Mouse (Mus musculus): ENCODE measurements at regions not wholly inside any gene's neighbourhood (a gene's known extent, or its start where the extent isn't known, plus 50 kb on each side); places are given as distances from the start of the nearest gene placed in this dataset.
A peak's percentile ranks its signal among the peaks of the same experiment; 100 is the strongest.

DNA sequence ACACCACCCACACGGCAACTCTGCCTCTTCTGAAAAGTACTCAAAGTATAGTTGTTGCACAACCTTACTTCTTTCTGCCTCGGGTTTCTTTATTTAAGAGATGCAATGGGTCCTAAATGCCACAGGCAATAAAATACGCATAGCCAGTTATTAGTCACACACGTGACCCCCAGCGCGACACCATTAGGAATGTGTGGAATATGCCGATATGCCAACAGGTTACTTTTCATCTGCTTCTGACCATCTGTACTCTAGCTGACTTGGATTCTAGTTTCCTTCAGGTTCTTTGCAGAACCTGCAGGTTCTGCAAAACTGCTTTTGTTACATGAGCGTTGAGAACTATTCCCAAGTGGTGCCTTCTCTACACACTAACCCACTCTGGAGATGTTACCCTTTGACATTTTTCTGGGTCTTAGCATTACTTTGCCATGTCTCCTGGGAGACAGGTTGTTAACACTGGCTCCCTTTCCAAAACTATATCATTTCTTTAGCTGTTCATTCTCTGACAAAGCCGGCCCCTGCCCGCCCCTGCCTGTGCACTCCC lies 515.6 kb downstream of the Gja1 start:
- DNase-seq (ENCODE audit: low spot score): no peak

DNA sequence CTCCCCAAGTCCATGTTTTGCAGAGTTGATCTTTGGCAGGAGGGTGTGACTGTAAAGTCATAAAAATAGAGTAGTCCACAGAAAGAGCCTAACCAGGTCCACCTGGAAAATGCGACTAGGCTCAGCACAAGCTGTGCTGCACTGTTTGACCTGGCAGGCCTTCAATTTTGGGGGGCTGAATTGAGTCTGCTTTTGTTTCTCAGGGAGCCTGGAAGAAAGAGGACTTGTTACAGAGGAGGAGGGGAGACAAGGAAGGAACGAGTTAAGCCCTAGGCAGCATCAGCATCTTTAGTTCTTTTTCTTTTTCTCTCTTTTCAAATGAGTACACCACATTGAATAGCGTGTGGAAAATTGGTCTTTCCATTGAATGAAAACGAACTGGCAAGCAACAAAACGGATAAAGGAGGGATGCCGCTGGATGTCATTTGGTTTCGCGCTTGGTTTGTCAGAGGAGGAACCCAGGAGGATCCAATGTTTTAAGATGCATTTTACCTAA lies 516.1 kb downstream of the Gja1 start:
- no peak for DNase-seq (ENCODE audit: low spot score)

DNA sequence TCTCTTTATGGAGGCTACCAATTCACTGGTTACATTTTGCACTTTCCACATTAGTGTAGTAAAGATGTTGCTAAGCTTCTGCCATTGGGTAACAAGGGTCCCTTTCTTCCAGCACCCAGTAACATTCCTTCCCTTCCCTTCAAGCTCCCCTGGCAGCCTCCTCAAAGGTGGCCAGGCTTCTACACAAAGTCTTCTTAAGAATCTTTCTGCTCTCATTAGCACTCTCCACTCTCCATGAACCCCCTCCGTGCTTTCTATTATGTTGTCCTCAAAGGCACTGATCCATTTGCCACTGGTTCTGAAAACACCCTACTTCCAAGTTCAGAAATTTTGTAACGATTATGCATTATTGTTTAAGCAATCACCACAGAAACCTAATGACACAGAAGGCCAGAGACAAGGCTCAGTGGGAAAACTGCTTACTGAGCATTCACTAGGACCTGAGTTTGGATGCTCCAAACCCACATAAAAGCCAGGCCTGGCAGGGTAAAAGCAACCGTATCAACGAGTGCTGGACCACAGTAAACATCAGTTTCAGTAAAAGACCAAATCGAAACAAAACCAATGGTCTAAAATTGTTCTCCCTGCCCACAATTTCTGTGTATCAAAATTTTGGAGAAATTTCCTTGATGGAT lies 522.6 kb downstream of the Gja1 start:
- no peak for DNase-seq (ENCODE audit: low spot score)

DNA sequence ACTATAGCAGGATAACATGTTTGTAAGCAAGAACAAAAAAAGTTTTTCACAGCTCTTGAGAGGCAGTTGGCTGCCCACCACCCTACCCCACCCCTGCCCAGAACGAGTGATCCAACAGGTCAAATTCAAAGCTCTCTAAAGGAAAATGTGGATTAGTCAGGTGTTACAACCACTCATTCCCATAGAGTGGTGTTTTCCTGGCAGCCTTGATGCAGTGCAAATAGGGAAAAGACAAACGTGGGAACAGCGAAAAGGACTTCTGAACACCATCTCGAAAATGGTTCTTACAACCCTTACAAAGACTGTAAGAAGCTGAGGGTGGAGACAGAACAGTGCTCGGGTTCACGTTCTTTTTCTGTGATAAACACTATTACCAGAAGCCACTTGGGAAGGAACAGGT lies 523.8 kb downstream of the Gja1 start:
- no peak for DNase-seq (ENCODE audit: low spot score)

DNA sequence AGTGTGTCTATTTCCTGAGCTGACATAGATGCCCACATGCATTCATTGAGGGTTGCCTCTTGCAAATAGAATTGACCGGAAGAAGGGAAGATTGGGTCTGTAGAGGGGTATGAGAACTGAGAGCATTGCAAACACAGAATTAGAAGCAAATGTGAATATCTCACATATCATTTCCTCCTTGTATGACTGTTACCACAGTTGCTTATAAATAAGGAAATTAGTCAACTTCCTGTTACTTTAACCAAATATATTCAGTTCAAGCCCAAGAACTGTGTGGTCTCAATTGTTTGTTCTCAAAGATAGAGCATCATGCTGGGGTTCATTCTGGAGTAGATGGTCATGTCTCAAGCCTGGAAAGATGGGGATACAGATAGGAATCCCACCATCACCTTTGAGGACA lies 535.6 kb downstream of the Gja1 start:
- DNase-seq (ENCODE audit: low spot score): no peak

DNA sequence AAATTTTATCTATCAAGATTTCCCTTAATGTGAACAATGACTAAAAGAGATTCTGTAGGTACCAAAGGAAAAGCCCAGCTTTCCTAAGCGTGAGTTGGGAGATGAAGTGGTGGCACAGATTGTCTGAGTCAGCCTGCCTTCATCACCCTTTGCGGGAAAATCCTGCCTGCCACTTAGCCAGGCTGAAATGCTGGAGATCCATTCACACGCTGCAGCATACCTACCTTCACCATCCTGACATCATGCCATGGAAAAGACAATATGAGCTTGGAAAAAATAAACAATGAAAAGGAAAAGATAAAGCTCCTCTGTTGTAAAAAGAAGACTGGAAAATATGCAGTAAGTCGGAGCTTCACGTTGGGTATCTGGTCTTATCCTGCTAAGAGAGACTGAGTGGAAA lies 537.0 kb downstream of the Gja1 start:
- DNase-seq (ENCODE audit: low spot score): no peak

DNA sequence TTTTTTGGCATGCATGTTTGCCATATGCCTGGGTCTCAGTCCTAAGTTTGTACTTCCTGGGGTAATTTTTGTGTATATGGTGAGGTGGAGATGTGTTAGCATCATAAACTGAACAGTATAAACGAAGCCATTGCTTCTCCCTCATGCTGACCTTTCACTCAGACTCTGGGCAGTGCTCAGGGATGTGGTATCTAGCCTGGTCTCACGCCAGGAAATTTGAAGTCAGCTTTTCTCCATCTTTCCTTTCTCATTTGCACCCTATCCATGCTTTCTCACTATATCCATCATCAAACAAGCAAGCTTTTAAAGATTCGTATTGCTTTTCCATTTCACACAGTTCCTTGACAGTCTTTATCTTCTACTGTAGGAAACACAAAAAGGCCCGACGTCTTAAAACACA lies 541.3 kb downstream of the Gja1 start:
- DNase-seq (ENCODE audit: low spot score): no peak

DNA sequence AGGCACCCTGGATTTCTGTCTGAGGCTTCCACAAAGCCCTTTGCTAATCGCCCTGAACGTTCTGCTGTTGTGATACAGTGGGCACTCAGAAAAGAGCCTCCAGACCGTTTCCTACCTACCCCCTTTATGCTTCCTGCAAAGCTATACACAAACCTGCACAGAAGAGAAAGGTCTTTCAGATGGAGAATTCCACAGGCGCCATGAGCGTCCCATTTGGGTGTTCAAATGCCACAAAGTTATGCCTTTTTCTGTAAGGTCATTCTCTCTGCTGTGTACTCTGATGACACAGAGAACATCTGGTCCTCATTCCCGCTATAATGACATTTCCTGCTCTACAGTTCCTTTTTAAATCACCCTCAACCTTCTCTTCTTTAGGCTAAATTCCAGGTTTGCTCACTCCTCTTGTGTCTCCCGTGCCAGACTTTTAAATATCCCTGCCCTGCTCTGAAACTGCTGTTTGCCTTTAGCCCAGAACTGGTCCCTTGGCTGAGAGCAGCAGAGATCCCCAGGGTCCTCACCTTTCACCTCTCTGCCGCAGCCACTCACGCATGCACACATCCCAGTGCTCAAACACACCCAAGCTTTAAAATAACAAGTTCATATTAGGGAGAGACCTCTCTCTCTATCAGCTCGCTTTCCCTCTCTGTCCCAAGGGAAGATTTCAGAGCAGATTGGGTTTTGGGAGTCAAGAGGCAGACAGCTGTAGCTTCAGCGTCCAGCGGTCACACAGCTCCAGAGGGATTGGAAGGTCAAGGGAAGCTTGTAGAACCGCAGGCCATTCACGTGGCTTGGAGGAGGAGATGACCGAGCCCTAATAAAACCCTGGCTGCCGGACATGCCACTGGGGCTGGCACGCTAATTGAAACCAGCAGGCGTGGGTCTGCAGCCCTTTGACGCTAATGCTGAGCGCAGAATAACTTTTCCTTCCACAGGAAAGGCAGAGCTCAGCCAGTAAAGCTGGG lies 543.9 kb downstream of the Gja1 start:
- DNase-seq (ENCODE audit: low spot score): peak; percentile 39

DNA sequence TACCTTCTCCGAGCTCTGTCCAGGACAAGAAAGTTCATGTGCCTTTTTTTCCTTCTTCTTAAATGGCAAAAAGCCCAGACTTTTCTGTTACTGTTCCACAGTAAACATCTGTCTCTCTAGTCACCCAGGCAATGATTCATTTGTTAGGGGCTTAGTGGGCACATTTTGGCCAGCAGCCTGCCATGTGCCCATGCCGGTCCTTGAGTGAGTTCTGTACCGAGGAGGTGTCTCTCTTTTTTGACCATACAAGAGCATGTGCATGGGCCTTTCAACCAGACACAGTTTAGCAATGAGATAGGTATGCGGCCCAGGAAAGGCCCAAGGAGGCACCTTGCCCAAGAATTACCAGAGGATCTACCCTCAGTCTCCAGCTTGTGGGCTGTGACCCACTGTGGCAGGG lies 551.0 kb upstream of the Hsf2 start:
- no peak for DNase-seq (ENCODE audit: low spot score)

DNA sequence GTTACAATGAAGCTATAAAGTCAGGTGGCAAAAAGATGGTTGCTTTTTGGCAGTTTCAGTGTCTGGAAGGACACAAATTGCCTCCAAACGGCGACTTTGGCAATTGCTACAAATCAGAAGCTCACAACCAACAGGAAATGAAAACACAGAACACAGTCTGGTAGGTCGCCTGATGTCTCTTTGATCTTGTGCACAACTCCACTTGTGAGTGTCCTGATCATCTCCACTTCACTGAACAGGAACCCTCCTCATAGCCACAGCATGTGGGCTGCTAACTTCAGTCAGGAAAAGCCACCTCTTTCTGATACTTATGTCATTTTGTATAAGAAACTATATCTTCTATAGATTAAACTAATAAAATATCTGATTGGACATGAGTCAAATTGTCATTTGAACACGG lies 544.2 kb upstream of the Hsf2 start:
- DNase-seq (ENCODE audit: low spot score): no peak

DNA sequence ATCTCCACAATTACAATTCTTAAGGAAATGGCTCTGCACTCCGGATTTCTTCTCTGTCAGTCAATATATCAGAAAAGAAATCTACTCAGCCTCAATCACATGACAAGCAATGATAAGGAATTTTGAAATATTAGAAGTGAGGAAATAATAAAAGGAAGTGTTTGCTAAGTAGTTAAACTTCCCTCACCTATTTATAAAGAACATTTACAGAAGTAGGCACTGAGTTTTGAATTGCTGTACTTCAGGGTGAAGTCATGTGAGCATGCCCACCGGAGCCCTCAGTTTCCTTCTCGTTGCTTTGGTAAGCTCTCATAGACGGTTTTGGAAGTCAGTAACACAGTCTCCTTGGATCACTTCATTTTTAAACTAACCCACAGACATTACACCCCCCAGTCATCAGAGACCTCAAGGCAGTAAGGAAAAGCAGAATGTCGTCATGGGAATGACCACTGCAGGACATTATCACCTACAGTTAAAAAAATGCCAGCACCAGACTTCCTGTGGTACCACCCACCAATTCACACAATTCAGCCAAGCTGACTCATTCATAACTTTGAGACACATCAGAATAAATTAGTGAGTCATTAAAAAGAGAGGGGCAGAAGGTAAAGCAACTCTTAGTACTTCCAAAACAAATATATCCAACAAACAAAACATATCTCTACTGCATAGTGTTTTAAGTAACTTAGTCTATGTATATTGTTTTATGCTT lies 541.6 kb upstream of the Hsf2 start:
- DNase-seq (ENCODE audit: low spot score): no peak

DNA sequence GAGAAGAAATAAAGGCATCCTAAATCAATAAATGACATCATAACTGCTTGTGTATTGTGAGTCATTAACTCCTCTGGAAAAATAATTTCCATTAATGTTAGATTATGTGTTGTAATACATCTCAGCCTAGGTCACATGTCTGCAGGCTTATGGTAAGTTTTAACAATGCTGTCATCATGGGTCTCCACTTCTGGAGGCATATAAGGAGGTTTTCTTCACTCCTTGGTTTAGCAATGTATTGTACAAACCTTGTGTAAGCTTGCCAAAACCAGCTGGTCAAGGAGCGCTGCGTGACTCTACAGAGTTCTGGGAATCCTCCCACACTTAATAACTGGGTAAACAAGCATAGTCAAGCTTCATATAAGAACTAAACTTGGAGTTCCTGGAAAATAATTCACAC lies 529.5 kb upstream of the Hsf2 start:
- no peak for DNase-seq (ENCODE audit: low spot score)

DNA sequence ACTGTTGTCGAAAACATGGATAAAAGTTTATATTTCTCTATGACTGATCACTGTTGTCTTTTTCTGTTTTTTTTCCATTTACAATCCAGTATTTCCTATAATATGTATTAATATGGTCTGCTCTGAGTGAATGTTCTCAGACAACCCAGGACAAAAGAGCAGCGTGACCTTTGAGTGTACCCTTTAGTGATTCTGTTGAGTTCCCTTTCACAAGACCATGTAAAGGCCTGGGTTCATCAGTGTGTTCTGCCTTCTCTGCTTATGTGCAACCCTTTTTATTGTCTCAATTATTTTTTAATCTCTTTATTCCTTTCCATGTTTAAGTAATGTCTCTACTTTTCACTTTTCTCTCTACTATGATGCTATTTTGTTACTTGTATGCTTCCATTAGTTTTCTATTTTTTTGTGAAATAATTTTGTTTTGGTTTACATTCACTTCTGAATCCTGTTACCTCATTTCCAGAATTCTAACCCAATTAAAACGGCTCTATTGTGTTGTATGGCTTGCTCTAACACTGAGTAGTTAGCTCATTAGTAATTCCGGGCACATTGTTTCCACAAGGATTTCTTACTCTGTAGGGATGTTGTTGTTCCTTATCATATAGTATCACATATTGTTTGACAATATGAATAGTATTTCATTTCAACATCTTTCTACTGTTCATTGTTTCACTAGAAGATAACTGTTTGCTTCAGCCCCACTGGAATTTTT lies 523.9 kb upstream of the Hsf2 start:
- DNase-seq (ENCODE audit: low spot score): no peak

DNA sequence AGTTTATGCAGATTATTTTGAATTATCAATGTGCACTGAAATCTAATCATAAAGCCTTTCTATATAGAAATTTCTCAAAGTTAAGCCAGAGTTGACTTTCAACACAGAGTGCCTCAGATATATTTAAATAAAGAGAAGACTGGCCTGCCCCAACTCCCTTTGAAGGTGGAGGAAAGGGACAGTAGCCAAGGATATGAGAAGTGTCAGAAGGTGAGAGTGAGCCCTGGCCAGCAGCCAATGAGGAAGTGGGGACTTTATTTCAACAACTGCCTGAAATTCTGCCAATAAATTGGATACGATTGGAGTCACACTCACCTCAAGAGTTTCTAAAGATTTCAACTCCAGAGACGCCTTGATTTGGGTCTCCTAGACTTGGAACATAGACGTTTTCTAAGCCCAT lies 523.0 kb upstream of the Hsf2 start:
- peak; percentile 37 for DNase-seq (ENCODE audit: low spot score)

DNA sequence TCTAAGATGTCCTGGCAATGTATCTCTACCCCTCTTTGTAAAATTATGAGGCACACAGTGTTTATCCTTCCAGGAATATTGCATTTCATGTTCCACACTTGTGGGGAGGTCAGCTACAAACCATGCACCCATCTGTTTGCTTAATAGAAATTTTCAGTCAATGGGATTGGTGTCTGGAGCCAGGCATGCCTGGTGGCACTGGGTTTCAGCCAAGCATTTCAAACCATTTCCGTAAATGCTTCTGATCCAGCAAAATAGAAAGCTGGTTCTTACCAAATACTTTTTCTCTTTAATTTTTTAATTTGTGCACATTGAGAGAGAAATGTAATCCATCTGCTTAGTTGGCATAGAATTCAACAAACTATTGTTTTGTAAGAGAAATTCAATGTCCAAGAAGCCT lies 517.3 kb upstream of the Hsf2 start:
- DNase-seq (ENCODE audit: low spot score): no peak

DNA sequence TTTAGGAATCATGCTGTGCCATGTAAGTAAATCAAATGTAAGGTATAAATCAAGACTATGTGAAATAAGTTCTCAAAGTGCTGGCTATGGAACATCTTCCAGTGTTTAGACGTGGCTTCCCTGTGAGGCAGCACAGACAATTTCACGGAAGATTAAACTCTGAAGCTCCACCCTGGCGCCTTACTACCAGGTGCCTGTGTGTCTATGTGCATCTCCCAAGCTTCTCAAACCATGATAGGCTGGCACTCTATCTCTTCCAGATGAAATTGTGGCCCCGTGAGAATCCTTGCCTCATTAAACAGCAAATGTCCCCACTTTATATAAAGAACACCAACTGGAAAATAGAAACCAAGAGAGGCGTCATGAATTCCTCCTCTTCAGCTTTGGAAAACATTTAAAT lies 511.4 kb upstream of the Hsf2 start:
- no peak for DNase-seq (ENCODE audit: low spot score)

DNA sequence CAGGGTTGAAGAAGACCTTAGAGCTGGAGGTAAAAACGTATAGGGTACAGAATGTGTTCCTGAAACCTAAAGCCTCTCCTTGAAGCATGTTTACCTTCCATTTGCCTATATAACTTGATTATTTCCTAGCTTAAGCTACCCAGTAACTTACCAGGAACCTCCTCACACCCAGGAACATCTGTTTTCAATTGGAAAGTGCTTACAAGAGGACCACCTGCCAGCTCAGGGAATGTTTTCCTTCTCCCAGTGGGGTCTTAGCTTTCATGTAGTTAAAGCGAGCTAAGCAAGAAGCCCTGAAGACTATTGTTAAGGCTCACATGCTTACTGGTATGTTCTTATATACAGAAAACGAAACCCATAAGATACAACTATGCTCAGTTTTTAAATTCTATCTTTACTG lies 506.6 kb upstream of the Hsf2 start:
- no peak for DNase-seq (ENCODE audit: low spot score)

DNA sequence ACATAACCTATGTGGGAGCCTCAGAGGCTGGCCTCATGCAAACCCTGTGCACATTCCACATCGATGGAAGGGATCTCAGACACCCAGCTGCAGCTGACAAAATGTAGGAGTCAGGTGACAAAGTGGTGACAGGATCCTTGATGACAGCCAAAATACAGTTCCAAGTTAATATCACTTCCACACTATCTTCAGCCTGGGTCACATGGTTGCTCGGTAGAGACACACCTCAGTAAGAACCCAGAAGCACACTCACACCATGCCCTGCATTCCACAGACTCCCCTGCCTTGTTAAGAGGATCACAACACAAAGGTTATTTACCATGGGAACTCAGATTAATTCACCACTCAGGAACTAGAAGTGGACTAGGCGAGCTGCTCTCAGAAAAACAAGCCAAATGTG lies 505.4 kb upstream of the Hsf2 start:
- DNase-seq (ENCODE audit: low spot score): no peak

DNA sequence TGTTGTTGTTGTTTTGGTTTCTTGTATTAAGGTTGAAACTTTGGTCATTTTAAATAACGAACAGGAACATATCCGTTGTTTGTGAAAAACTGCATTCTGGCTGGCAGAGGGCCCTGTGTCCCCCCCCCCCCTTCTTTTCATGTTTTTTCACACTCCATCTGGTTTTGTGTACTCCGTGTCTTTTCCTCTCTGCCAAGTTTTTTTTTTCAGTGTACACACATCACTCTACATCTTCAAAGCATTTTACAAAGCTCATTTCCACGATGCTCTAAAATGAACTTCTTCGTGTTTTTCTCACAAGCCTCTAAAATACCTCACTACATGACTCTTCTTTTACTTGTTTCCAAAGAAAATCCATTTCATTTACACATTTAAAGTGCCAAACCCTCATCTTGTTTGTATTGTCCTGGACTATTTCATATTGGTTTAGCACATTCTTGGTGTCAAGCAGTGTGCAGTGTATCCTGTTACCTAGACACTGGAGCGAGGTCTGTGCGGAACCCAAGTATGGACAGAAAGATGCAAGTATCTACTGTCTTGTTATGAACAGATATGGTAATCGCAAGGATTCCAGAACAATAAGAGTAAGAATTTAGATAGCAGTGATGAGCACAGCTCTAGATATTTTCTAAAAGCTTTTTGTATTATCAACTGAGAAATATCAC lies 503.5 kb upstream of the Hsf2 start:
- DNase-seq (ENCODE audit: low spot score): no peak

DNA sequence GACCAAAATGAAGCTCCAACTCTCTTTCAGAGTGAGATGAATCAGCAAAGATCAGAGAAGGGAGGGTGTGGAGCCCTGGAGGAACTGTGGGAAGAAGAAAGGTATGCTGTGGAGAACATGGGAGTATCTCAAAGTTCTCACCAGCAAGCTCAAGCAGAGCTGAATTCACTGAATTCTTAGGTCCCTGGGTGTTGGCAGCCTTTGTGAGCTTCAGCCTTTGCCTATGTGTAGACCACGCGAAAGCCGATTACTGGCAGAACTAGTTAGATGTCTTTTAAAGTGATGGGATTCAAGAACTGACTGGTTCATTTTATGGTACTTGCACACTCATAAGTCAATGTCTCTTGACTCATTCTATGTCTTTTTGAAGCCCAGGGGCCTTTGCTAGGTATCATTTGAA lies 491.2 kb upstream of the Hsf2 start:
- DNase-seq (ENCODE audit: low spot score): no peak
